Comparison of ENCODE assay signal across 8 mouse cellular contexts in the genomic region with DNA sequence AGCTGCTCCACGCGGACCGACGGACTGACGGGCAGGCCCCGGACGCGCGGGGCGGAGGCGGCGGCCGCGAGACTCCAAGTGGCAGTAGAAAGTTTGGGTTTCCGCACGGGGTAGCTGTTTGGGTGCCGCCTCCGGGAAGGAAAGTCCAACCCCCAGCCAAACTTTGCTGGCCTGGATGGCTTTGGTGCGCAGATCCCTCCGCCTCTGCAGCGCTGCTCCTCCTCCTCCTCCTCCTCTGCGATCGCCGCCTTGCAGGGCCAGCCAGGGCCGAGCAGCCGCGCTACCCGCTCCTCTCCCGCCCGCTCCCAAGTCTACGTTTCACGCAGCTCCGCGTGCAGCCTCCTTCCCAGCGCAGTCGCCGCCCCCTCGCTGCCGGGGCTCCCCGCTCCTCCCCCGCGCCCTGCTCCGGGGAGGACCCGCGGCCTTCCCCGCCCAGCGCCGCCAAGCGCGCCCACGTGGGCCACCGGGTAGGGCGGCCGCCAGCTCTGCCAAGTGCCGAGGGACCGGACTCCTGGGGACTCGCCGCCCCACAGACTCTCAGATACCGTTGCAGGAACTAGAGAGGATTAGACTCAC. TPM values are rescaled to one million over a fixed set of nuclear protein-coding genes. Genes with fewer than 3 reads are reported as not detected.
DNase-seq lines count a peak whose midpoint lies in the region; ATAC-seq and TF ChIP-seq lines count a peak whose summit lies in the region.

Gene Smad3, minus strand, starts transcription at position 130 of the 576 bp plus-strand sequence.

- peak; percentile 80 for ATAC-seq in forebrain, postnatal 0 days
- ATAC-seq in lung, embryonic 15.5 days (ENCODE audit: borderline replicate concordance, extremely low read depth, low FRiP score, low TSS enrichment), result peak; percentile 94

- TF ChIP-seq CTCF in cerebellum, adult 2 months (IDR thresholded peaks at IDR 0.05; ENCODE audit: borderline replicate concordance, insufficient read depth, low read depth, low read length), result no peak
- no peak; the same call in 1 of the 2 replicates for TF ChIP-seq CTCF in forebrain, postnatal 0 days (IDR thresholded peaks at IDR 0.05; ENCODE audit: low read depth)
- TF ChIP-seq CTCF in olfactory bulb, adult 2 months (IDR thresholded peaks at IDR 0.05; ENCODE audit: insufficient read depth, low read depth, low read length), result no peak

- H3K4me2 ChIP-seq in forebrain, postnatal 0 days (ENCODE audit: low read depth), result peak within 1 kb of the TSS; percentile 99
- peak within 1 kb of the TSS; percentile 82 for H3K4me2 ChIP-seq in lung, embryonic 15.5 days

- intact Hi-C loops in heart, postnatal 36 days (cut with DNase I), result loop anchor here (1.0 to 10.0 kb wide), 7 partner anchors 31 to 623 kb away; partner anchors contain the start of genes Aagab and Iqch

- H3K27me3 ChIP-seq in cerebellum, adult 2 months (ENCODE audit: control insufficient read depth, insufficient read depth, low read length), result no peaks in the 10 kb centered on the region
- H3K27me3 ChIP-seq in forebrain, postnatal 0 days (ENCODE audit: insufficient read depth, low read length), result no peaks in the 10 kb centered on the region
- no peaks in the 10 kb centered on the region for H3K27me3 ChIP-seq in lung, embryonic 15.5 days

- WGBS in cerebellum, adult 2 months, result under 1% methylated on average over 59 of the region's 59 CpGs
- 4% methylated on average over 55 of the region's 59 CpGs for WGBS in forebrain, postnatal 0 days
- WGBS in lung, embryonic 15.5 days, result under 1% methylated on average over 54 of the region's 59 CpGs
- under 1% methylated on average over 59 of the region's 59 CpGs for WGBS in olfactory bulb, adult 2 months

- peaks cover 7% of the 10 kb centered on the region for H3K4me1 ChIP-seq in cerebellum, adult 2 months (ENCODE audit: control insufficient read depth, insufficient read depth, low read length)
- H3K4me1 ChIP-seq in forebrain, postnatal 0 days (ENCODE audit: insufficient read depth), result peaks cover 24% of the 10 kb centered on the region
- peaks cover 50% of the 10 kb centered on the region for H3K4me1 ChIP-seq in lung, embryonic 15.5 days
- H3K4me1 ChIP-seq in olfactory bulb, adult 2 months (ENCODE audit: control insufficient read depth, insufficient read depth, low read length), result peaks cover 38% of the 10 kb centered on the region

- H3K36me3 ChIP-seq in forebrain, postnatal 0 days (ENCODE audit: insufficient read depth), result no peaks in the 10 kb centered on the region
- H3K36me3 ChIP-seq in lung, embryonic 15.5 days, result no peaks in the 10 kb centered on the region

- peak; percentile 78 for DNase-seq in MEL-GATA-1-ER (ENCODE audit: extremely low read depth, low read depth)
- peak; percentile 79 to 80 for DNase-seq in cerebellum, adult 2 months
- DNase-seq in forebrain, postnatal 0 days, result peak; percentile 80
- DNase-seq in heart, postnatal 36 days, result peak; percentile 90 to 95
- DNase-seq in layer of hippocampus, adult 8-10 months (ENCODE audit: low spot score in 2 of 2), result peak; percentile 83 to 86
- peak; percentile 86 to 87 for DNase-seq in thymus, adult 18-20 months

- no peak within 1 kb of the TSS for H3K27ac ChIP-seq in cerebellum, adult 2 months (ENCODE audit: insufficient read depth, low read length)
- H3K27ac ChIP-seq in forebrain, postnatal 0 days (ENCODE audit: low read depth, low read length), result peak within 1 kb of the TSS; percentile 64
- peak within 1 kb of the TSS; percentile 96 for H3K27ac ChIP-seq in lung, embryonic 15.5 days
- peak within 1 kb of the TSS; percentile 34 for H3K27ac ChIP-seq in olfactory bulb, adult 2 months (ENCODE audit: insufficient read depth, low read depth, low read length)

- TF ChIP-seq POLR2A in cerebellum, adult 2 months (IDR thresholded peaks at IDR 0.05; ENCODE audit: borderline replicate concordance, insufficient read depth, low read length), result no peak
- TF ChIP-seq POLR2A in olfactory bulb, adult 2 months (IDR thresholded peaks at IDR 0.05; ENCODE audit: insufficient read depth, low read depth, low read length), result no peak

- H3K4me3 ChIP-seq in cerebellum, adult 2 months (replicated peaks; ENCODE audit: insufficient read depth, low read depth, low read length), result peak within 1 kb of the TSS; percentile 62
- H3K4me3 ChIP-seq in forebrain, postnatal 0 days (ENCODE audit: low read depth, low read length), result peak within 1 kb of the TSS; percentile 62
- H3K4me3 ChIP-seq in lung, embryonic 15.5 days, result peak within 1 kb of the TSS; percentile 84
- peak within 1 kb of the TSS; percentile 56 for H3K4me3 ChIP-seq in olfactory bulb, adult 2 months (ENCODE audit: insufficient read depth, low read depth, low read length)

- H3K9ac ChIP-seq in forebrain, postnatal 0 days, result peak within 1 kb of the TSS; percentile 51
- H3K9ac ChIP-seq in lung, embryonic 15.5 days, result peak within 1 kb of the TSS; percentile 87

- no peaks in the 10 kb centered on the region for H3K9me3 ChIP-seq in forebrain, postnatal 0 days (ENCODE audit: low read length)
- no peaks in the 10 kb centered on the region for H3K9me3 ChIP-seq in lung, embryonic 15.5 days

RNA-seq across cellular contexts. Expression of gene Smad3, which starts in this region (rescaled TPM):
- polyA plus RNA-seq in cerebellum, adult 2 months (2012; rRNA removed), result 19.9 and 28.2 TPM in 2 replicates
- 16.0 and 17.6 TPM in 2 replicates for total RNA-seq in forebrain, postnatal 0 days (2014; rRNA removed)
- 5.0 and 5.5 TPM in 2 replicates for polyA plus RNA-seq in forebrain, postnatal 0 days (2015; fragmentation: Nextera tagmentation; extraction: Ambion mirVana)
- 10 to 100 TPM; 12.5 to 13.2 TPM for total RNA-seq in heart, postnatal 36 days (2021)
- 10 to 100 TPM; 48.8 to 57.3 (median 53.6) TPM for total RNA-seq in layer of hippocampus, adult 8-10 months (2022)
- 20.2 and 20.7 TPM in 2 replicates for polyA plus RNA-seq in lung, embryonic 15.5 days (2015; fragmentation: Nextera tagmentation; extraction: Ambion mirVana)
- polyA plus RNA-seq in olfactory bulb, adult 2 months (2012; ENCODE audit: insufficient read depth, insufficient read length, low replicate concordance, missing spikeins), result not detected in 2 replicates
